Mouse (Mus musculus) cerebellum, adult 2 months (tissue): ENCODE data around the gene Prkaca.

Source experiments
- CTCF ChIP-seq: fragments of 200-500 bp; IDR thresholded peaks from 2 replicates; pipeline ENCODE4 v1.5.1; 2011; ENCODE audit warnings: low read depth, mild to moderate bottlenecking, control low read depth, low read length, moderate library complexity, borderline replicate concordance; ENCODE audit not compliant: insufficient read depth
- POLR2A ChIP-seq: fragments of 200-500 bp; IDR thresholded peaks from 2 replicates; pipeline ENCODE4 v1.6.1; 2011; ENCODE audit warnings: low read length, control low read depth, borderline replicate concordance; ENCODE audit not compliant: insufficient read depth

DNA sequence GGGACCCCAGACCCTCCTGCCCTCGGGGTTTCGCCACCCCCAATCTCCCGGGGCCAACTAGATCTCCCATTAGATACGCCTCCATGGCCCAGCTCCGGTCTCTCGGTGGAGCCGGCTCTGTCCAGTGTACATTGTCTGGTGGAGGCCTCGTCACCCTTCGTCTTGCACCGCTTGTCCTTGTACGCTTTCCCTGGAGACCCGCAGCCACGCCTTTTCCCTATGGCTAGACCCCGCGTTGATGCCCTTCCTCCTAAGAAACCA lies 16.9 kb upstream of the Prkaca start:
- TF ChIP-seq POLR2A, result no peak
- no peak for TF ChIP-seq CTCF
